Mouse (Mus musculus) limb, embryonic 13.5 days (tissue): ENCODE measurements around the gene Cpeb3. TPM values are rescaled to one million over a fixed set of nuclear protein-coding genes. Genes with fewer than 3 reads are reported as not detected.

Source experiments
- ATAC-seq: fragments of 200-750 bp; cut with Nextera tagmentation; 2 replicates; pipeline ENCODE4 v1.8.0; 2017; ENCODE audit warnings: low read depth, moderate number of reproducible peaks, moderate TSS enrichment; ENCODE audit not compliant: low FRiP score
- H3K27ac ChIP-seq: fragments of 300-500 bp; sonication (generic); 2 replicates; pipeline ENCODE4 v1.5.1; 2015; ENCODE audit warnings: inconsistent platforms, mild to moderate bottlenecking, moderate library complexity
- H3K27me3 ChIP-seq: fragments of 300-500 bp; sonication (generic); 2 replicates; pipeline ENCODE4 v1.6.1; 2015; ENCODE audit warnings: mild to moderate bottlenecking, inconsistent platforms
- H3K36me3 ChIP-seq: fragments of 300-500 bp; sonication (generic); 2 replicates; pipeline ENCODE4 v1.6.1; 2015; ENCODE audit warnings: inconsistent platforms, mild to moderate bottlenecking, moderate library complexity
- H3K4me1 ChIP-seq: fragments of 300-500 bp; sonication (generic); 2 replicates; pipeline ENCODE4 v1.6.1; 2015; ENCODE audit warnings: inconsistent platforms
- H3K4me2 ChIP-seq: fragments of 300-500 bp; sonication (generic); replicated peaks from 2 replicates; pipeline ENCODE4 v1.6.1; 2015; ENCODE audit warnings: inconsistent platforms, mild to moderate bottlenecking, moderate library complexity
- H3K4me3 ChIP-seq: fragments of 300-500 bp; sonication (generic); 2 replicates; pipeline ENCODE4 v1.5.1; 2015; ENCODE audit warnings: moderate library complexity, mild to moderate bottlenecking, inconsistent platforms
- H3K9ac ChIP-seq: fragments of 300-500 bp; sonication (generic); 2 replicates; pipeline ENCODE4 v1.6.1; 2015; ENCODE audit warnings: mild to moderate bottlenecking, inconsistent platforms
- H3K9me3 ChIP-seq: fragments of 300-500 bp; sonication (generic); 2 replicates; pipeline ENCODE4 v1.6.1; 2016; ENCODE audit warnings: inconsistent platforms
- WGBS: fragments of 180-500 bp; shearing (Covaris S2); methylation state at CpG from one replicate; pipeline ENCODE4 v1.1.7; 2015; 5-methylcytosine and 5-hydroxymethylcytosine counted together
- polyA plus RNA-seq: library from polyadenylated mRNA; unstranded; fragments of >200 nt; fragmentation: Nextera tagmentation; extraction: Ambion mirVana; gene quantifications from 2 replicates; pipeline ENCODE4 v1.2.1, GENCODE M21; 2015

Gene Cpeb3
- 1.0 and 1.5 TPM in 2 replicates for polyA plus RNA-seq

GRCm38 (mm10) chr19:37208176-37208755 is at the start of gene Cpeb3:
Gene Cpeb3, minus strand, starts transcription at chr19:37208601.
- ATAC-seq = 0 out of 2 replicates have a peak, but pooled peaks have one; percentile 9
- peak within 1 kb of the TSS; percentile 90 for H3K4me2 ChIP-seq
- peak within 1 kb of the TSS; percentile 99 for H3K4me3 ChIP-seq
- H3K36me3 ChIP-seq = peaks cover 29% of the 10 kb centered on the region
- H3K27ac ChIP-seq = peak within 1 kb of the TSS; percentile 90
- no peaks in the 10 kb centered on the region for H3K9me3 ChIP-seq
- no peaks in the 10 kb centered on the region for H3K27me3 ChIP-seq
- WGBS = under 1% methylated on average over 15 of the region's 15 CpGs
- H3K4me1 ChIP-seq = peaks cover 13% of the 10 kb centered on the region
- peak within 1 kb of the TSS; percentile 99 for H3K9ac ChIP-seq

GRCm38 (mm10) chr19:37255321-37255720 is 46.9 kb upstream of the Cpeb3 start:
- 88% methylated on average over 9 of the region's 9 CpGs for WGBS
- Histone ChIP-seq H3K4me2 (no peak overlapping the region), H3K4me1 (0 out of 2 replicates have a peak, but pooled peaks cover 3% of the 10 kb centered on the region), H3K9ac (no peak overlapping the region), H3K4me3 (no peak overlapping the region), H3K9me3 (no peaks in the 10 kb centered on the region; the same call in 1 of the 2 replicates), H3K27me3 (no peaks in the 10 kb centered on the region), H3K36me3 (no peaks in the 10 kb centered on the region), H3K27ac (no peak overlapping the region)
- no peak for ATAC-seq

DNA sequence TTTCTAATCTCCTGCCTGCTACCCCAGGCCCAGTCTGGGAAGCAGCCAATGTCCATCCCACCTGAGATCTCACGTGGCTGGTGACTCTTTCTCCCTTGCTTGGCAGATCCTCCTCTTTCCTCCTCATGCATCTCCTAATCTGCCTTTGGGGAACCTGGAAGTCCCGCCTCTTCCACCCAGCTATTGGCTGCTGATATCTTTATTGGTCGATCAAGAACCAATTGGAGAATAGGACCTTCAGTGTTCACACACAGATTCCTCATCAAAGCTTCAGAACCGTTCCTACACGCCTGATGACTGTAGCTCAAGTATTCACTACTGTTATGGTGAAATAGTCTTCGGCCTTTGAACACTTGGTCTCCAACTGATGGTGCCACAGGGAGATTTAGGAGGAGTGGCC is 43.7 kb upstream of the Cpeb3 start:
- H3K27ac ChIP-seq = no peak overlapping the region
- H3K4me1 ChIP-seq = 0 out of 2 replicates have a peak, but pooled peaks cover 3% of the 10 kb centered on the region
- no peaks in the 10 kb centered on the region; the same call in 1 of the 2 replicates for H3K9me3 ChIP-seq
- no peaks in the 10 kb centered on the region for H3K27me3 ChIP-seq
- 65% methylated on average over 6 of the region's 6 CpGs for WGBS
- ATAC-seq = no peak
- no peak overlapping the region for H3K4me3 ChIP-seq
- no peaks in the 10 kb centered on the region for H3K36me3 ChIP-seq
- no peak overlapping the region for H3K9ac ChIP-seq
- no peak overlapping the region for H3K4me2 ChIP-seq

DNA sequence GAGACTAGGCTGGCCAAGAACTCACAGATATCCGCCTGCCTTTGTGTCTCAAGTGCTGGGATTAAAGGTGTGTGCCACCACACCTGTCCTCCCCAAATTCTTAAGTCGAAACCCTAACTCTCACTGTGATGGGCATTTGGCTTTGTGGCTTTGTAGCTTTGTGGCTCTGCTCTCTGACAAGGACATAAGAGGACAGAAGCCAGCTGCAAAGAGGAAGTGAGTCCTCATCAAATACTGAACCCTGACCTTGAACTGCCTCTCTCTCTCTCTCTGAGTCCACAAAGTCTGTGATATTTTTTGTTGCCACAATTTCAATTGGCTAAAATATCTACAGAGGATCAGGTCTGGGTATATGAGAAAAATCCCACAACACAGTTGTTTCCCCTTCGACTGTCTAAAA is 39.8 kb upstream of the Cpeb3 start:
- Histone ChIP-seq H3K27ac (no peak overlapping the region), H3K36me3 (no peaks in the 10 kb centered on the region), H3K4me1 (no peaks in the 10 kb centered on the region), H3K9me3 (no peaks in the 10 kb centered on the region; the same call in 1 of the 2 replicates), H3K4me3 (no peak overlapping the region), H3K27me3 (no peaks in the 10 kb centered on the region), H3K9ac (no peak overlapping the region), H3K4me2 (no peak overlapping the region)
- WGBS = 84% methylated on average over 3 of the region's 3 CpGs
- ATAC-seq = no peak

DNA sequence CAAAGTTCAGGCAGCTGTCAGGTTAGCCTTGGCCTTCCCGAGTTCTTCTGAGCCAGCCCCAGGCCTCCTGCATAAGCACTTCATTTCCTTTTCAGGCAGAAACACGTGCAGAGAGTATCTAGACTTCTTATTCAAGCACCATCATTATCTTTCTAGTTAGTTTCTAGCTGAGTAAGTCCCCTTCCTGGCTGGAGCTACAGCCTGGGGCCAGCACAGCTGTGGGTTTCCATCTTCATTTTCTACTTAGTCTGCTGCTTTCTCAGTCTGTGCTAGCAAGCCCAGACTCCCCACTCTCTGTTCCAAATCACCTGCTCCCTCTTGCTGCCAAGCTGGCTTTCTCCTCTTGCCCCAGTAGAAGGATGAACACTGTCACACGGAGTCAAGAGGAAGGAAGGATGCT is 38.5 kb upstream of the Cpeb3 start:
- no peak overlapping the region for H3K4me3 ChIP-seq
- no peaks in the 10 kb centered on the region for H3K36me3 ChIP-seq
- ATAC-seq = no peak
- no peaks in the 10 kb centered on the region for H3K9me3 ChIP-seq
- H3K27ac ChIP-seq = no peak overlapping the region
- no peaks in the 10 kb centered on the region for H3K27me3 ChIP-seq
- no peak overlapping the region for H3K4me2 ChIP-seq
- H3K9ac ChIP-seq = no peak overlapping the region
- WGBS = 42% methylated on average over 3 of the region's 3 CpGs
- no peaks in the 10 kb centered on the region for H3K4me1 ChIP-seq

DNA sequence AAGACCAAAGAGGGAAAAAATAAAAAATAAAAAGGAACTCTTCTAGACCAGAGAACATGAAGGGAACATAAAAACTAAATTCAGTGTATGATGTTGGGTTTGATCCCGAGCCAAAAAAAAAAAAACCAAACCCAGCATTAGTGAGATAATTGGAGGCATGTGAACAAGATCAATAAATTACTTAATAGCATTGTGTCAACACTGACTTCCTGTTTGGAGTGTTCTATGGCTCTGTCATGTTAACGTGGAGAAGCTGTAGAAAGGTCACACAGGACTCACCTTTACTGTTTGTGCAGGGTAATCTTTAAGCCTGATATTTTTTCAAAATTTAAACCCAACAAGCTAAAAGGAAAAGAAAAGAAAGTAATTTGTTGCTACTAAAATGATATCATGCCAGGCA is 34.3 kb upstream of the Cpeb3 start:
- Histone ChIP-seq H3K36me3 (no peaks in the 10 kb centered on the region), H3K9me3 (no peaks in the 10 kb centered on the region), H3K4me1 (0 out of 2 replicates have a peak, but pooled peaks cover 5% of the 10 kb centered on the region), H3K27ac (no peak overlapping the region), H3K9ac (no peak overlapping the region), H3K4me3 (no peak overlapping the region), H3K4me2 (no peak overlapping the region), H3K27me3 (peaks cover 5% of the 10 kb centered on the region; the same call in 1 of the 2 replicates)
- WGBS = 15% methylated on average over 2 of the region's 2 CpGs
- no peak for ATAC-seq

DNA sequence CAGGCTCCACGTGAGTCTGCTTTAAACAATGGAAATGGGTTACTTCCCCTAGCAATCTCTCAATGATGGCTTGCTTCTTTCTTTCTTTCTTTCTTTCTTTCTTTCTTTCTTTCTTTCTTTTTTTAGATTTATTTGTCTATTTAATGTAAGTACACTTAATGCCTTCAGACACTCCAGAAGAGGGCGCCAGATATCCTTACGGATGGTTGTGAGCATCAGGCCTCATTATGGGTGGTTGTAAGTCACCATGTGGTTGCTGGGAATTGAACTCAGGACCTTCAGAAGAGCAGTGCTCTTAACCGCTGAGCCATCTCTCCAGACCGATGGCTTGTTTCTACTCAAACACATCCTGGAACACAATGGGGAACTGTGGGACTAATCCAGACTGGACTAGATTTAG is 32.8 kb upstream of the Cpeb3 start:
- ATAC-seq = no peak
- H3K4me2 ChIP-seq = no peak overlapping the region
- no peaks in the 10 kb centered on the region for H3K36me3 ChIP-seq
- WGBS = 71% methylated on average over 5 of the region's 5 CpGs
- H3K9ac ChIP-seq = no peak overlapping the region
- no peaks in the 10 kb centered on the region for H3K9me3 ChIP-seq
- no peak overlapping the region for H3K27ac ChIP-seq
- H3K4me3 ChIP-seq = no peak overlapping the region
- 0 out of 2 replicates have a peak, but pooled peaks cover 5% of the 10 kb centered on the region for H3K4me1 ChIP-seq
- peaks cover 16% of the 10 kb centered on the region for H3K27me3 ChIP-seq

DNA sequence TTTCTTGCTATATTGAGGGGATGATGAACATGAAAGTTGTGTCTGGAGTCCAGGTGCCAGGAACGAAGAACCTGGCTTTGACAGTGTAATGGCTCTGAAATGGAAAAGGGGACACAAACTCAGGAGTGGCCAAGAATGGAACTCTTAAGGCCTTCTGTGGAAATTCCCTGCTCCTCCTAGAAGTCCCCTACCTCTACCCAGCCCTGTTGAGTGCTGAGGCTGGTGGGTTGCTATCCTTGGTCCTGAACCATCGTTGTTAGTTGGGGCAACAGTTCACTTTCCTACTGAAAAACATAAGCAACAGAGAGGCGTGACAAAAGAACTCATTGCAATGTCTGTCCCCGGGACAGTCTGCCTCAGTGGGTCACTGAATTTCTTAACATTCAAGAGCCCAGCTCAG is 30.7 kb upstream of the Cpeb3 start:
- WGBS = 19% methylated on average over 4 of the region's 4 CpGs
- peaks cover 35% of the 10 kb centered on the region for H3K27me3 ChIP-seq
- no peak for ATAC-seq
- H3K9ac ChIP-seq = no peak overlapping the region
- no peak overlapping the region for H3K4me3 ChIP-seq
- H3K36me3 ChIP-seq = no peaks in the 10 kb centered on the region
- H3K4me1 ChIP-seq = peaks cover 7% of the 10 kb centered on the region
- no peaks in the 10 kb centered on the region for H3K9me3 ChIP-seq
- no peak overlapping the region for H3K4me2 ChIP-seq
- H3K27ac ChIP-seq = no peak overlapping the region

- Histone ChIP-seq H3K9ac (no peak overlapping the region), H3K36me3 (no peaks in the 10 kb centered on the region), H3K4me3 (no peak overlapping the region), H3K9me3 (no peaks in the 10 kb centered on the region), H3K27me3 (peaks cover 40% of the 10 kb centered on the region), H3K4me2 (no peak overlapping the region), H3K4me1 (peaks cover 11% of the 10 kb centered on the region), H3K27ac (no peak overlapping the region)
- WGBS = 14% methylated on average over 7 of the region's 7 CpGs
- no peak for ATAC-seq
These were observed 30.2 kb upstream of the Cpeb3 start for GRCm38 (mm10) chr19:37238651-37239050.

GRCm38 (mm10) chr19:37237712-37238437 is 29.5 kb upstream of the Cpeb3 start:
- Histone ChIP-seq H3K27ac (no peak overlapping the region), H3K9me3 (no peaks in the 10 kb centered on the region), H3K36me3 (no peaks in the 10 kb centered on the region), H3K27me3 (peaks cover 46% of the 10 kb centered on the region), H3K4me1 (peaks cover 13% of the 10 kb centered on the region), H3K9ac (no peak overlapping the region), H3K4me3 (no peak overlapping the region), H3K4me2 (no peak overlapping the region; the same call in 1 of the 2 replicates)
- 10% methylated on average over 15 of the region's 15 CpGs for WGBS
- no peak for ATAC-seq

- peaks cover 51% of the 10 kb centered on the region for H3K27me3 ChIP-seq
- H3K4me2 ChIP-seq = no peak overlapping the region
- 46% methylated on average over 5 of the region's 5 CpGs for WGBS
- peaks cover 13% of the 10 kb centered on the region for H3K4me1 ChIP-seq
- H3K36me3 ChIP-seq = no peaks in the 10 kb centered on the region
- H3K9ac ChIP-seq = no peak overlapping the region
- no peak for ATAC-seq
- no peak overlapping the region for H3K27ac ChIP-seq
- no peak overlapping the region for H3K4me3 ChIP-seq
- no peaks in the 10 kb centered on the region for H3K9me3 ChIP-seq
These were observed 28.9 kb upstream of the Cpeb3 start for GRCm38 (mm10) chr19:37237306-37237705.

DNA sequence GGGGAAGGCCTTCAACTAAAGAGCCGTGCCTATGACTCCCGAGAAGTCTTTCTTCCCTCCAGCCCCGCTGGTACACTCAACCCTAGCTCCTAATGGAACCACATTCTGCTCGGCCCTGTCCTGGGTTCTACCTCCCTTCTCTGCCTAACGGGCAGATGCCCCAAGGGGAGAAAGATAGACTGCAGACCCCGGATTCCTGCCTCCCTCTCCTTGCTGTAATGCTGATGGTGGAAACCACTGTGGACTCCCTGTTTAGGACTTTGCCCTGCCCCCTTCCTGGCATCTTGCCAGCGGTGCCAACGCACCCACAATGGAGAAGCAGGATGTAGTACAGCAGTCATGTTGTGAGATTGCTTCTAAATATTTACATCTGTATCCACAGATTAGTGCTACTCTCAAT is 27.4 kb upstream of the Cpeb3 start:
- Histone ChIP-seq H3K36me3 (no peaks in the 10 kb centered on the region), H3K9me3 (no peaks in the 10 kb centered on the region), H3K4me1 (peaks cover 13% of the 10 kb centered on the region), H3K4me3 (no peak overlapping the region), H3K27me3 (peaks cover 54% of the 10 kb centered on the region), H3K27ac (no peak overlapping the region), H3K9ac (no peak overlapping the region), H3K4me2 (no peak overlapping the region)
- ATAC-seq = no peak
- WGBS = 47% methylated on average over 8 of the region's 8 CpGs
